Comparison of ENCODE assay signal across 20 mouse cellular contexts in the genomic region with DNA sequence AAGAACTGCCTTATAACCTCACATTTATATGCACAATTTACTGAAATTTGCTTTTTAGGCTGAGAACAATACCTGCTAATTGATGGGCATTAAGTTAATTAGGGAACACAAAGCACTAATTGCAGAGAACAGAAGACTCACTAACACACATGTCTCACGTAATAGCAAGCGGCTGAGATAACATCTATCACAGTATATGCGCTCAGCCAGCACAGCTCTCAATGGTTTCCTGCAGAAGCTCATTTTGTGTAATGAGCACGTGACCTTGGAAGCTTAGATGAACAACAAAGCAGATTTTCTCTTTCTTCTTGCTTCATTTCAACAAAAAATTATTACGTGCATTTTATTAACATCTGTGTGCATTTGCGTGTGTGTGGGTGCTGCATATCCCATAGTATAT.
DNase-seq lines count a peak whose midpoint lies in the region; ATAC-seq lines count a peak whose summit lies in the region.
"Had no signal": no experiment of that assay in that cellular context is flagged by ENCODE, and none has a peak within 500 bp of the region (broad histone marks: within the 10 kb centered on the region; RNA-seq: fewer than 3 reads in every experiment).

No protein-coding gene starts in this region.

- H3K36me3 ChIP-seq in forebrain, embryonic 14.5 days (ENCODE audit: control insufficient read depth, insufficient read depth, low read length), result no peaks in the 10 kb centered on the region
- no peaks in the 10 kb centered on the region for H3K36me3 ChIP-seq in forebrain, embryonic 10.5 days (replicated peaks)
- H3K36me3 ChIP-seq in hindbrain, embryonic 12.5 days, result no peaks in the 10 kb centered on the region
- H3K36me3 ChIP-seq in hindbrain, embryonic 11.5 days (ENCODE audit: control insufficient read depth, insufficient read depth, low read length), result no peaks in the 10 kb centered on the region
- H3K36me3 ChIP-seq in neural tube, embryonic 14.5 days (ENCODE audit: control insufficient read depth, insufficient read depth, low read length), result no peaks in the 10 kb centered on the region
- H3K36me3 ChIP-seq: embryonic facial prominence, embryonic 10.5 days; embryonic facial prominence, embryonic 12.5 days; forebrain, embryonic 12.5 days had no signal

- ATAC-seq in forebrain, embryonic 14.5 days, result peak; percentile 55; the same call in 1 of the 2 replicates
- peak; percentile 56; the same call in 1 of the 2 replicates for ATAC-seq in hindbrain, embryonic 12.5 days (ENCODE audit: low FRiP score)
- ATAC-seq in hindbrain, embryonic 11.5 days (ENCODE audit: low FRiP score), result no peak
- peak; percentile 69; the same call in 1 of the 2 replicates for ATAC-seq in neural tube, embryonic 14.5 days (ENCODE audit: low read depth)
- ATAC-seq in frontal cortex, adult (ENCODE audit: low TSS enrichment), result no peak
- ATAC-seq: forebrain, embryonic 16.5 days had no signal

- no peak overlapping the region for H3K9ac ChIP-seq in forebrain, embryonic 14.5 days (ENCODE audit: low read length)
- no peak overlapping the region for H3K9ac ChIP-seq in hindbrain, embryonic 12.5 days
- no peak overlapping the region for H3K9ac ChIP-seq in hindbrain, embryonic 11.5 days (ENCODE audit: low read depth, low read length)
- H3K9ac ChIP-seq in neural tube, embryonic 14.5 days (replicated peaks; ENCODE audit: low read depth, low read length), result no peak overlapping the region
- H3K9ac ChIP-seq: embryonic facial prominence, embryonic 12.5 days; forebrain, embryonic 12.5 days had no signal

- no peak overlapping the region for H3K4me3 ChIP-seq in forebrain, embryonic 14.5 days (ENCODE audit: low read depth, low read length)
- H3K4me3 ChIP-seq in forebrain, embryonic 10.5 days, result no peak overlapping the region
- no peak overlapping the region for H3K4me3 ChIP-seq in hindbrain, embryonic 12.5 days
- H3K4me3 ChIP-seq in hindbrain, embryonic 11.5 days (ENCODE audit: low read depth, low read length), result no peak overlapping the region
- no peak overlapping the region for H3K4me3 ChIP-seq in neural tube, embryonic 14.5 days (ENCODE audit: low read depth, low read length)
- H3K4me3 ChIP-seq: embryonic facial prominence, embryonic 10.5 days; embryonic facial prominence, embryonic 12.5 days; forebrain, embryonic 12.5 days had no signal

- no peaks in the 10 kb centered on the region for H3K27me3 ChIP-seq in forebrain, embryonic 14.5 days (replicated peaks; ENCODE audit: control insufficient read depth, insufficient read depth, low read length)
- no peaks in the 10 kb centered on the region for H3K27me3 ChIP-seq in forebrain, embryonic 10.5 days (ENCODE audit: poor library complexity, severe bottlenecking)
- H3K27me3 ChIP-seq in hindbrain, embryonic 12.5 days, result no peaks in the 10 kb centered on the region
- H3K27me3 ChIP-seq in hindbrain, embryonic 11.5 days (ENCODE audit: control insufficient read depth, insufficient read depth, low read length), result no peaks in the 10 kb centered on the region
- no peaks in the 10 kb centered on the region for H3K27me3 ChIP-seq in neural tube, embryonic 14.5 days (ENCODE audit: control insufficient read depth, insufficient read depth, low read length)
- H3K27me3 ChIP-seq: embryonic facial prominence, embryonic 12.5 days; forebrain, embryonic 12.5 days had no signal

- H3K4me2 ChIP-seq in forebrain, embryonic 14.5 days (ENCODE audit: low read length), result no peak overlapping the region
- no peak overlapping the region for H3K4me2 ChIP-seq in hindbrain, embryonic 12.5 days (replicated peaks)
- H3K4me2 ChIP-seq in hindbrain, embryonic 11.5 days (replicated peaks; ENCODE audit: low read depth, low read length), result no peak overlapping the region
- H3K4me2 ChIP-seq in neural tube, embryonic 14.5 days (ENCODE audit: low read depth, low read length), result no peak overlapping the region
- H3K4me2 ChIP-seq: embryonic facial prominence, embryonic 12.5 days; forebrain, embryonic 12.5 days had no signal

- no peaks in the 10 kb centered on the region for H3K4me1 ChIP-seq in forebrain, embryonic 14.5 days (ENCODE audit: control insufficient read depth, insufficient read depth, low read length)
- no peaks in the 10 kb centered on the region for H3K4me1 ChIP-seq in forebrain, embryonic 10.5 days
- no peaks in the 10 kb centered on the region for H3K4me1 ChIP-seq in hindbrain, embryonic 12.5 days
- H3K4me1 ChIP-seq in hindbrain, embryonic 11.5 days (replicated peaks; ENCODE audit: control insufficient read depth, insufficient read depth, low read length), result no peaks in the 10 kb centered on the region
- H3K4me1 ChIP-seq in neural tube, embryonic 14.5 days (ENCODE audit: control insufficient read depth, insufficient read depth, low read length), result no peaks in the 10 kb centered on the region
- H3K4me1 ChIP-seq: embryonic facial prominence, embryonic 10.5 days; embryonic facial prominence, embryonic 12.5 days; forebrain, embryonic 12.5 days had no signal

- H3K27ac ChIP-seq in forebrain, embryonic 14.5 days (ENCODE audit: low read depth, low read length), result no peak overlapping the region
- H3K27ac ChIP-seq in forebrain, embryonic 10.5 days, result no peak overlapping the region
- H3K27ac ChIP-seq in hindbrain, embryonic 12.5 days, result no peak overlapping the region
- H3K27ac ChIP-seq in hindbrain, embryonic 11.5 days (ENCODE audit: low read depth, low read length), result no peak overlapping the region
- no peak overlapping the region for H3K27ac ChIP-seq in neural tube, embryonic 14.5 days (ENCODE audit: low read depth, low read length)
- H3K27ac ChIP-seq: embryonic facial prominence, embryonic 10.5 days; embryonic facial prominence, embryonic 12.5 days; forebrain, embryonic 12.5 days had no signal

- H3K9me3 ChIP-seq in forebrain, embryonic 14.5 days (replicated peaks; ENCODE audit: control insufficient read depth, low read length), result no peaks in the 10 kb centered on the region
- no peaks in the 10 kb centered on the region for H3K9me3 ChIP-seq in forebrain, embryonic 10.5 days
- H3K9me3 ChIP-seq in hindbrain, embryonic 12.5 days (replicated peaks), result no peaks in the 10 kb centered on the region
- H3K9me3 ChIP-seq in hindbrain, embryonic 11.5 days (ENCODE audit: control insufficient read depth, low read length), result no peaks in the 10 kb centered on the region
- no peaks in the 10 kb centered on the region for H3K9me3 ChIP-seq in neural tube, embryonic 14.5 days (ENCODE audit: control insufficient read depth, low read length)
- H3K9me3 ChIP-seq: embryonic facial prominence, embryonic 10.5 days; embryonic facial prominence, embryonic 12.5 days; forebrain, embryonic 12.5 days had no signal

- peak; percentile 21 for DNase-seq in forebrain, embryonic 14.5 days (ENCODE audit: low spot score)
- no peak for DNase-seq in forebrain, embryonic 10.5 days (ENCODE audit: extremely low spot score, low spot score)
- no peak for DNase-seq in hindbrain, embryonic 11.5 days (ENCODE audit: low spot score)
- DNase-seq in neural tube, embryonic 10.5 days (ENCODE audit: extremely low spot score, low spot score), result no peak
- peak; percentile 66 for DNase-seq in 416B (ENCODE audit: low read depth)
- DNase-seq: adrenal gland, adult 2 months; adrenal gland, postnatal 10 days; adrenal gland, postnatal 25 days; cerebellum, adult 11-12 months; cerebellum, adult 2 months; cerebellum, adult 9-10 months; cerebellum, postnatal 10 days; cerebellum, postnatal 25 days had no signal

- WGBS in forebrain, embryonic 14.5 days, result 61% methylated on average over 6 of the region's 6 CpGs
- WGBS in forebrain, embryonic 10.5 days, result 86% methylated on average over 6 of the region's 6 CpGs
- WGBS in hindbrain, embryonic 12.5 days, result 82% methylated on average over 6 of the region's 6 CpGs
- 87% methylated on average over 6 of the region's 6 CpGs for WGBS in hindbrain, embryonic 11.5 days
- WGBS in neural tube, embryonic 14.5 days, result 66% methylated on average over 6 of the region's 6 CpGs

Comparison
In these comparisons a context has a peak if more than half of its experiments do, and no peak if none do; other contexts are left out.
1. ATAC-seq: peak in forebrain, embryonic 14.5 days (single experiment), hindbrain, embryonic 12.5 days (single experiment) and neural tube, embryonic 14.5 days (single experiment); none in hindbrain, embryonic 11.5 days (single experiment) and frontal cortex, adult (single experiment).
2. DNase-seq: peak in forebrain, embryonic 14.5 days (single experiment) and 416B (single experiment); none in forebrain, embryonic 10.5 days (single experiment), hindbrain, embryonic 11.5 days (single experiment) and neural tube, embryonic 10.5 days (single experiment).